Mouse (Mus musculus): ENCODE data around the gene Cntnap4. TPM values are rescaled to one million over a fixed set of nuclear protein-coding genes. Genes with fewer than 3 reads are reported as not detected.

Gene Cntnap4
- polyA plus RNA-seq, 1 experiment: not detected

GRCm38 (mm10) chr8:112588357-112589051 lies 18.7 kb downstream of the Cntnap4 start:
- H3K27ac ChIP-seq (ENCODE audit: insufficient read depth, low read length): no peak overlapping the region
- H3K27me3 ChIP-seq (ENCODE audit: control insufficient read depth, insufficient read depth, low read length, poor library complexity, severe bottlenecking): no peaks in the 10 kb centered on the region; the same call in 1 of the 2 replicates
- H3K4me1 ChIP-seq (ENCODE audit: control insufficient read depth, insufficient read depth, low read length): no peaks in the 10 kb centered on the region
- H3K9ac ChIP-seq (ENCODE audit: low read depth, poor library complexity, severe bottlenecking): no peak overlapping the region
- H3K36me3 ChIP-seq (ENCODE audit: control insufficient read depth, insufficient read depth, low read length, poor library complexity, severe bottlenecking): no peaks in the 10 kb centered on the region
- no peaks in the 10 kb centered on the region; the same call in 1 of the 2 replicates for H3K9me3 ChIP-seq (replicated peaks; ENCODE audit: control insufficient read depth, insufficient read depth, low read length, poor library complexity, severe bottlenecking)
- TF ChIP-seq EP300 (IDR thresholded peaks at IDR 0.05; ENCODE audit: insufficient read depth, low read depth, low read length): no peak
- TF ChIP-seq CTCF (IDR thresholded peaks at IDR 0.05; ENCODE audit: low read depth, low read length): no peak
- no peak for TF ChIP-seq POLR2A (IDR thresholded peaks at IDR 0.05; ENCODE audit: insufficient read depth, low read length)
- no peak overlapping the region for H3K4me3 ChIP-seq (ENCODE audit: low read depth, low read length)

GRCm38 (mm10) chr8:112589052-112589389 lies 19.2 kb downstream of the Cntnap4 start:
- no peak for TF ChIP-seq CTCF (IDR thresholded peaks at IDR 0.05; ENCODE audit: low read depth, low read length)
- no peak overlapping the region for H3K9ac ChIP-seq (ENCODE audit: low read depth, poor library complexity, severe bottlenecking)
- H3K27me3 ChIP-seq (ENCODE audit: control insufficient read depth, insufficient read depth, low read length, poor library complexity, severe bottlenecking): no peaks in the 10 kb centered on the region; the same call in 1 of the 2 replicates
- H3K27ac ChIP-seq (ENCODE audit: insufficient read depth, low read length): no peak overlapping the region
- no peaks in the 10 kb centered on the region for H3K4me1 ChIP-seq (ENCODE audit: control insufficient read depth, insufficient read depth, low read length)
- H3K36me3 ChIP-seq (ENCODE audit: control insufficient read depth, insufficient read depth, low read length, poor library complexity, severe bottlenecking): no peaks in the 10 kb centered on the region
- H3K9me3 ChIP-seq (replicated peaks; ENCODE audit: control insufficient read depth, insufficient read depth, low read length, poor library complexity, severe bottlenecking): no peaks in the 10 kb centered on the region; the same call in 1 of the 2 replicates
- H3K4me3 ChIP-seq (ENCODE audit: low read depth, low read length): no peak overlapping the region

- Histone ChIP-seq H3K4me3 (ENCODE audit: low read depth, low read length) (no peak overlapping the region), H3K27me3 (ENCODE audit: control insufficient read depth, insufficient read depth, low read length, poor library complexity, severe bottlenecking) (no peaks in the 10 kb centered on the region; the same call in none of the 2 replicates), H3K27ac (ENCODE audit: insufficient read depth, low read length) (no peak overlapping the region), H3K9me3 (replicated peaks; ENCODE audit: control insufficient read depth, insufficient read depth, low read length, poor library complexity, severe bottlenecking) (no peaks in the 10 kb centered on the region), H3K36me3 (ENCODE audit: control insufficient read depth, insufficient read depth, low read length, poor library complexity, severe bottlenecking) (no peaks in the 10 kb centered on the region), H3K9ac (ENCODE audit: low read depth, poor library complexity, severe bottlenecking) (no peak overlapping the region), H3K4me1 (ENCODE audit: control insufficient read depth, insufficient read depth, low read length) (no peaks in the 10 kb centered on the region)
- TF ChIP-seq POLR2A (IDR thresholded peaks at IDR 0.05; ENCODE audit: insufficient read depth, low read length) (no peak), EP300 (IDR thresholded peaks at IDR 0.05; ENCODE audit: insufficient read depth, low read depth, low read length) (no peak), CTCF (IDR thresholded peaks at IDR 0.05; ENCODE audit: low read depth, low read length) (no peak)
Measured at GRCm38 (mm10) chr8:112596023-112596776, 26.4 kb downstream of the Cntnap4 start.

GRCm38 (mm10) chr8:112599975-112600374 lies 30.1 kb downstream of the Cntnap4 start:
- Histone ChIP-seq H3K27me3 (ENCODE audit: control insufficient read depth, insufficient read depth, low read length, poor library complexity, severe bottlenecking) (no peaks in the 10 kb centered on the region; the same call in none of the 2 replicates), H3K9ac (ENCODE audit: low read depth, poor library complexity, severe bottlenecking) (no peak overlapping the region), H3K9me3 (replicated peaks; ENCODE audit: control insufficient read depth, insufficient read depth, low read length, poor library complexity, severe bottlenecking) (no peaks in the 10 kb centered on the region; the same call in 1 of the 2 replicates), H3K4me1 (ENCODE audit: control insufficient read depth, insufficient read depth, low read length) (no peaks in the 10 kb centered on the region), H3K27ac (ENCODE audit: insufficient read depth, low read length) (no peak overlapping the region), H3K36me3 (ENCODE audit: control insufficient read depth, insufficient read depth, low read length, poor library complexity, severe bottlenecking) (no peaks in the 10 kb centered on the region), H3K4me3 (ENCODE audit: low read depth, low read length) (no peak overlapping the region)
- TF ChIP-seq EP300 (IDR thresholded peaks at IDR 0.05; ENCODE audit: insufficient read depth, low read depth, low read length) (no peak), CTCF (IDR thresholded peaks at IDR 0.05; ENCODE audit: low read depth, low read length) (no peak), POLR2A (IDR thresholded peaks at IDR 0.05; ENCODE audit: insufficient read depth, low read length) (no peak)

- no peaks in the 10 kb centered on the region for H3K4me1 ChIP-seq (ENCODE audit: control insufficient read depth, insufficient read depth, low read length)
- H3K9ac ChIP-seq (ENCODE audit: low read depth, poor library complexity, severe bottlenecking): no peak overlapping the region
- H3K9me3 ChIP-seq (replicated peaks; ENCODE audit: control insufficient read depth, insufficient read depth, low read length, poor library complexity, severe bottlenecking): no peaks in the 10 kb centered on the region; the same call in 1 of the 2 replicates
- H3K4me3 ChIP-seq (ENCODE audit: low read depth, low read length): no peak overlapping the region
- no peaks in the 10 kb centered on the region; the same call in none of the 2 replicates for H3K27me3 ChIP-seq (ENCODE audit: control insufficient read depth, insufficient read depth, low read length, poor library complexity, severe bottlenecking)
- no peaks in the 10 kb centered on the region for H3K36me3 ChIP-seq (ENCODE audit: control insufficient read depth, insufficient read depth, low read length, poor library complexity, severe bottlenecking)
- no peak overlapping the region for H3K27ac ChIP-seq (ENCODE audit: insufficient read depth, low read length)
- TF ChIP-seq EP300 (IDR thresholded peaks at IDR 0.05; ENCODE audit: insufficient read depth, low read depth, low read length) (no peak), POLR2A (IDR thresholded peaks at IDR 0.05; ENCODE audit: insufficient read depth, low read length) (no peak), CTCF (IDR thresholded peaks at IDR 0.05; ENCODE audit: low read depth, low read length) (no peak)
Measured at GRCm38 (mm10) chr8:112601150-112601549, 31.3 kb downstream of the Cntnap4 start.

GRCm38 (mm10) chr8:112610121-112610520 lies 40.3 kb downstream of the Cntnap4 start:
- H3K4me1 ChIP-seq (ENCODE audit: control insufficient read depth, insufficient read depth, low read length): no peaks in the 10 kb centered on the region
- no peaks in the 10 kb centered on the region for H3K36me3 ChIP-seq (ENCODE audit: control insufficient read depth, insufficient read depth, low read length, poor library complexity, severe bottlenecking)
- H3K27ac ChIP-seq (ENCODE audit: insufficient read depth, low read length): no peak overlapping the region
- H3K9ac ChIP-seq (ENCODE audit: low read depth, poor library complexity, severe bottlenecking): no peak overlapping the region
- TF ChIP-seq CTCF (IDR thresholded peaks at IDR 0.05; ENCODE audit: low read depth, low read length) (no peak), EP300 (IDR thresholded peaks at IDR 0.05; ENCODE audit: insufficient read depth, low read depth, low read length) (no peak), POLR2A (IDR thresholded peaks at IDR 0.05; ENCODE audit: insufficient read depth, low read length) (no peak)
- H3K4me3 ChIP-seq (ENCODE audit: low read depth, low read length): no peak overlapping the region
- H3K27me3 ChIP-seq (ENCODE audit: control insufficient read depth, insufficient read depth, low read length, poor library complexity, severe bottlenecking): no peaks in the 10 kb centered on the region; the same call in 1 of the 2 replicates
- H3K9me3 ChIP-seq (replicated peaks; ENCODE audit: control insufficient read depth, insufficient read depth, low read length, poor library complexity, severe bottlenecking): no peaks in the 10 kb centered on the region
